Mouse (Mus musculus) heart, postnatal 36 days (tissue): ENCODE measurements around the gene Slc51a. TPM values are rescaled to one million over a fixed set of nuclear protein-coding genes. Genes with fewer than 3 reads are reported as not detected.
"Not testable (repeated sequence)": the region's sequence is repeated elsewhere in the genome, so short reads cannot be mapped to it uniquely, and the experiment has no call there.

Experiments used
- DNase-seq, 2 experiments: peaks; one replicate each; pipeline ENCODE4 v3.0.0; 2021 to 2022
- intact Hi-C: fragments of 180-260 bp; cut with DNase I; formaldehyde crosslinking; loops from one replicate; pipeline ENCODE4 v1.15.1; 2025
- total RNA-seq, 2 experiments: library from RNA; stranded (reverse); gene quantifications; 2 replicates each; pipeline ENCODE4 v1.2.3; 2021

Slc51a gene
- total RNA-seq, 2 experiments from 2014 or later, result 0.38 to 0.44 TPM

GRCm38 (mm10) chr16:32477315-32477714, 10.4 kb downstream of the Slc51a start:
- DNase-seq, result no peak
- intact Hi-C loops, result no loop called here

GRCm38 (mm10) chr16:32472276-32473015, 15.2 kb downstream of the Slc51a start:
- no peak for DNase-seq
- intact Hi-C loops, result no loop called here

GRCm38 (mm10) chr16:32469404-32470105, 18.1 kb downstream of the Slc51a start:
- intact Hi-C loops, result no loop called here
- no peak for DNase-seq

- intact Hi-C loops, result no loop called here
- DNase-seq, result no peak
Observed at GRCm38 (mm10) chr16:32468488-32468887, 19.2 kb downstream of the Slc51a start.

- intact Hi-C loops, result no loop called here
- no peak for DNase-seq
Observed at GRCm38 (mm10) chr16:32464908-32465307, 22.8 kb downstream of the Slc51a start.

DNA sequence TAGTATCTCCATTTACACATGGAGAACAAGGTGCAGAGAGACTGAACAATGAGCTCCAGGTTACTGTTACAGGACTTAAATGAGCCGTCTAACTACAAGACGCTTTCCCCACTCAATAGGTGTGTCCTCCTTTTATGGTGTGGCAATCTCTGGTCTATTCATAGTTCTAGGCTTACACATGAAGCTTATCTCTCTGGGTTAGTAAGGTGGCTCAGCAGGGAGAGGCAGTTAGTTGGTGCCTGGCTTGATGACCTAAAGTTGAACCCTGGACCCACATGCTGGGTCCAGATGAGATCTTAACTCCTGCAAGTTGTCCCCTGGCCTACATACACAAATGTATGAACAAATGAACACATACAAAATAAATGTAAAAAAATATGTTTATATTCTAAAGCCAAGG, 24.3 kb downstream of the Slc51a start:
- intact Hi-C loops, result no loop called here
- DNase-seq, result no peak

DNA sequence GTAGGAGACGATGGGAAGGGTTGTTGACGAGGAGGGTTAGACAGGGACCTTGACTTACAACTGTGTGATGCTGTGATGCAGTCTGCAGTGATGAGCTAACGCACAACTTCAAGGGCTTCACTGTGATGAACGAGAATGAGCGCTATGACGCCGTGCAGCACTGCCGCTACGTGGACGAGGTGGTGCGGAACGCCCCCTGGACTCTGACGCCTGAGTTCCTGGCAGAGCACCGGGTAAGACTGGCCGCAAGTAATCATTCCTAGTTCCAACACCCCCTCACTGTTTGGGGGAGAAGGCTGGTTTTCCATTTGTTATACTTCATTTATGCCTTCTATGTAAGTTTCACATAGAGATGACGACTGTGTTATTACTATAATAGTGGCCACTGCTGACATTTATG, 24.7 kb downstream of the Slc51a start:
- intact Hi-C loops, result no loop called here

GRCm38 (mm10) chr16:32461713-32462112, 26.0 kb downstream of the Slc51a start:
- intact Hi-C loops, result no loop called here
- DNase-seq, result no peak

More for the DNA sequence above, 24.7 kb downstream of the Slc51a start:
- no peak for DNase-seq

DNA sequence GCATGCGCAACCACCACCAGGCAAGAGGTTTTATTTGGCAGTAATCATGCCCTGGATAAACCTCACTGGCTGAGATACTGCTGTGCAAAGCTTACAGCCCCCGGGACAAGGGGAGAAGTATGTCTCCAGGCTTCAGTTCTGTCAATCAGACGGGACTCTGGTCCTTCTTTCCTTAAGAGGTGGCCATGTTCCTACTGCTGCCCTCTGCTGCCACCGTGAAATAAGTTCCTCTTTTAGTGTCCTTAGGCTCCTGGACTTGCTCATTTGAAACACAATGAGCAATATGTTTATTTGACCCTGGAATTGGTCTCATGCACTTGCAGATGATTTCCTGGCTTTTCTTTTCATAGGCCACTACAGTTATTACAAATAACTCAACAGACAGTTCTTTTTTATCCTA, 27.2 kb downstream of the Slc51a start:
- intact Hi-C loops, result no loop called here
- DNase-seq, result no peak

DNA sequence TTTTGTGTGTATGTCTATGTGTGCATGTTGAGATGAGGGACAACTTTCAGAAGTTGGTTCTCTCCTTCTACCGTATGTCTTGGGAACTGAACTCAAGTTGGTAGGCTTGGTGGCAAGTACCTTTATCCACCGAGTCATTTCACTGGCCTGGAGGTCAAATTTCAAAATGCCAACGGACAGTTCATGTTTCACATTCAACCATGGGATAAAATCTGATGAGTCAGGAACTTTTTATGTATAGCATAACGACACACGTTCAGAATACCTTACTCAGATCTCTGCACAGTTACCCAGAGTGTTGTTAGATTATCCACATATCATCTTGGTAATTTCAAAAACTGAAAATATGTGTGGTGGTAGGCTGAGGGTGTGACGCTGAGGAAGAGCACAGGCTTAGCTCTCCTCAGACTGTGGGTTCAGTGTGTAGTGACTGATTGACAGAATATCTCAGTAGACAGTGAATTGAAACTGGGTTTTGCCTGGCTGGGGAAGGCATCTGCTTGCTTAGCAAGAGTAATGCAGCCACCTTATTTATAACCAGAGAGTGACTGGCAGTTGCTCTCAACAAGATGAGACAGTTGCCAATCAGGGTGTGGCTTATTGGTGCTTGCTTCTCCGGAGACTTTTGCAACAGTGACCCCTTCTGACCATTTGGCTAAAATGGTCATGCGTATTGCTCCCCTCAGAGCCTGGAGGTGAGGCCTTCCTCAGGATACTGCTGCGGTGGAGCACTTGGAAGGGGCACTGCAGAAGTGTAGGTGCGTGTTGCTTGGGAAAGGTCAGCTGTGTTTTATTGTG, 29.9 kb downstream of the Slc51a start:
- intact Hi-C loops, result loop anchor here (1.0 to 2.0 kb wide), 3 partner anchors 29 to 193 kb away; no protein-coding TSS in a partner anchor
- peak; percentile 52 to 62 for DNase-seq

DNA sequence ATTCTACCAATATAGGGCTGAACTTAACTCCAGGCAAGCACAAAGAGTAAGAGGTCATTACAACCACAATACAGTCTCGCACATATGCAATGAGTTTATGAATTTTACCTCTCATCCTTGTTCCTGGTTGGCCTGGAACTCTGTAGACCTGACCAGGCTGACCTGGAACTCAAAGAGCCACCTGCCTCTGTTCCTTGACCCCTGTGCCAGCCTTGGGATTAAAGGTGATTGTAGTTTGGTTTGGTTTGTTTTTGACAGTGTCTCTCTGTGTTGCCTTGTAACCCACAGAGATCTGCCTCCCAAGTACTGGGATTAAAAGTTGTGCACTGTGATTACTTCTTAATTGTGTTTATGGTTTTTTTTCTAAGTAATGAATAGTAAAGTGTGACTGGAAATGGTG, 30.9 kb downstream of the Slc51a start:
- intact Hi-C loops, result no loop called here
- DNase-seq, result no peak

GRCm38 (mm10) chr16:32456086-32456485, 31.6 kb downstream of the Slc51a start:
- intact Hi-C loops, result no loop called here
- no peak for DNase-seq

DNA sequence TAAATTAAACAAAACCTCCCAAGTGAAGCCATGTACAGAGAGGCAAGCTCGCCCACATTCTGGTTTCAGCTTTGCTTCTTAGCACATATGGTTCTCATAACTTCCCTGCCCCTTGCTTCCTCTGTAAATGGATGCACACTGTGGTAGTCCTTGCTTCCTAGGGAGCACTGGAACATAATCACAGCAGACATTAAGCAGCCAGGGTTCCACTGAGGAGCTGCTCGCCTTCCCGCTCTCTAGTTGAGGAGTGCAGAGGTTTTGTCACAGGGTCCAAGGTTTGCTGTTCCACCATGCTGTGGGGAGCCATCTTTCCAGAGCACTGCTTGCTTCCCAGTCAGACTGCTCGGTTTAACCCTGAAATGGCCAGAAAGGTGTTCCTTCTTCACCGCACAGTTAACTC, 33.0 kb downstream of the Slc51a start:
- no peak for DNase-seq
- intact Hi-C loops, result no loop called here

GRCm38 (mm10) chr16:32453102-32453501, 34.6 kb downstream of the Slc51a start:
- no peak for DNase-seq
- intact Hi-C loops, result no loop called here

- intact Hi-C loops, result no loop called here
Observed at GRCm38 (mm10) chr16:32450133-32450532, 37.5 kb downstream of the Slc51a start.

GRCm38 (mm10) chr16:32449665-32450064, 38.0 kb downstream of the Slc51a start:
- intact Hi-C loops, result no loop called here
- no peak for DNase-seq

More at GRCm38 (mm10) chr16:32450133-32450532, 37.5 kb downstream of the Slc51a start:
- DNase-seq, result no peak

- intact Hi-C loops, result no loop called here
- no peak for DNase-seq
Observed at GRCm38 (mm10) chr16:32446563-32447138, 41.0 kb downstream of the Slc51a start.

DNA sequence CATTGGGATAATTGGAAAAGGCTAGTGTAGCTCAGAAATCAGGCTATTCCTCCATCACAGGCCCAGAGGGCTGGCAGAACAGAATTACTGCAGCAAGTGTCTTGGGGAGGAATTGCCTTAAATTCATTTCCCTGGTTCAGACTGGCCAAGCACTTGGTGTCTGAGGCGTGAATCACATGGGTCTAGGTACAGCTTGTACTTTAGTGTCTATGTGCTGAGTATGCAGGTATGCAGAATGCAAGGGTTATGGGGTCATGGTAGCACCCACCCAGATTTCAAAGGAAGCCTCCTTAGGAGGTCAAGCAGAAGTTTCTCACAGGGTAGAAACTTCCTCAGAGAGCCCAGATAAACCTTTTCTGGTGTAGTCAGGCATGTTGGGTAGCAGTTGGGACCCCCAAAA, 42.1 kb downstream of the Slc51a start:
- intact Hi-C loops, result no loop called here
- no peak for DNase-seq

DNA sequence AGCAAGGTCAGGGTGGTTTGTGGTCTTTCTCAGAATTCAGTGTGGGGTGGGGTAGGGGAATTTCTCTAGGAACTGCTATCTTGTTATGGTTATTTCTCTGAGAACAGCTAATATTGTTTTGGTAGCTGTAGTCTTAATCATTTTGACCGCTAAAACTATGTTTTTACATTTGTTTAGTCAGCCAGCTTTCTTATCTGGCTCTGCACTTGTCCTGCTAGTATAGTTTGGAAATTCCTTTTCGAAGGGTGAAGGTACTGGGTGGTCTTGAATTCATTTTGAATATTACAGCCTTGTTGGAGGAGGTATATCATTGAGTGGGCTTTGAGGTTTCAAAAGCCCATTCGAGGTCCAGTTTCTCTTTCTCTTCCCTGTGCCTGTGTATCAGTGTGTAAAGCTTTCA, 43.1 kb downstream of the Slc51a start:
- DNase-seq, intact Hi-C loops: not testable (repeated sequence)

- DNase-seq, result no peak
- intact Hi-C loops, result no loop called here
Observed at GRCm38 (mm10) chr16:32441432-32441831, 46.2 kb downstream of the Slc51a start.

DNA sequence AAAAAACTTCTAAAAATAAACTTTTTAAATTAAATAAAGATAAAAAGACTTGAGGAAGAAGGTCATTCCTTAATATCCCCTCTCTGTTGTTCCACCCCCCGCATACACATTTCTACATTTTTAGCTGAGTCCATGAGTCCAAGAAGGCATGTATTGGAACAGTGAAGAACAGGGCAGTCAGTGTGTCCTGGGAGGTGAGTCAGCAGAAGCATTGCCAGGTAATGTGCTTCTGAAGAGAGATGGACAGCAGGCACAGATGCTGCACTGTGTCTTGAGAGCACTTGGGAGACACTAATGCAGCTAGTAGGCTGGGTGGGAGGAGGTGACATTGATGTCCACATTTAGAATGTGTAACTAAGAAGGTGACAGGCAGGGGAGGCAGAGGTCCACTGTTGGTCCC, 50.4 kb downstream of the Slc51a start:
- no peak for DNase-seq
- intact Hi-C loops, result no loop called here
